ENCODE assay signal across 13 mouse cellular contexts in the genomic region with DNA sequence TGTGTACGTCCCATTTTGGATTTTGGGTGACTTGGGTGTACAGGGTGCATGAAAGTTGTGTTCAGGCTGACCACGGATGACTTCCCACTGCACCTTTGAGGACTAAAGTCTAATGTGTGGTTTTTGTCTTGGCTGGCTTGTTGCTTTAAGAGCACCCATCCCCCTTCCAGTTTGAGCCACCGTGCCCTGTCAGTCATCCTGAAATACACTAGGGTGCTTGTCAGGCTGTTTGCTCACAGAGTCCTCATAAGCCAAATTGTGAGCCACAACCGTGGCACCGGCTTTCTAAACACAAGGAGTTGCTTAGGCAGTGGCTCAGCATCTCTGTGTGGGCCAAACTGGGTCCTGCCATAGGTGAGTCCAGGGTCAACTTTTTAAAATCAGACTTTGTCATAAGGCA. TPM values are rescaled to one million over a fixed set of nuclear protein-coding genes. Genes with fewer than 3 reads are reported as not detected.
DNase-seq lines count a peak whose midpoint lies in the region; ATAC-seq lines count a peak whose summit lies in the region.
"Had no signal": no experiment of that assay in that cellular context is flagged by ENCODE, and none has a peak within 500 bp of the region (broad histone marks: within the 10 kb centered on the region; RNA-seq: fewer than 3 reads in every experiment).

No protein-coding gene starts in this region.

- no peak for ATAC-seq in granulocyte monocyte progenitor cell, adult 5-6 weeks (replicated peaks; ENCODE audit: poor library complexity, severe bottlenecking)
- ATAC-seq: hindbrain, postnatal 0 days had no signal

- intact Hi-C loops in heart, postnatal 25 days (cut with DNase I), result no loop called here
- intact Hi-C loops in heart, postnatal 36 days (cut with DNase I), result no loop called here

- DNase-seq in heart, adult 11 months, result peak; percentile 93
- no peak for DNase-seq in heart, postnatal 25 days (ENCODE audit: low spot score)
- peak; percentile 18 for DNase-seq in fibroblast of lung, adult 2 months (ENCODE audit: low read depth)
- DNase-seq in heart, adult 8-10 months (ENCODE audit: low spot score), result peak; percentile 33
- DNase-seq in heart, postnatal 36 days, result peak; percentile 15 to 20
- no peak for DNase-seq in kidney, postnatal 14 days
- DNase-seq: right cerebral cortex, postnatal 25 days; thymus, postnatal 4 days had no signal

RNA-seq across cellular contexts. Expression of gene Ctnna3, which starts 50.2 kb away (rescaled TPM):
- 10 to 100 TPM; 53.1 to 57.2 TPM for total RNA-seq in heart, postnatal 25 days (2021)
- total RNA-seq in heart, adult 8-10 months (2022), result 10 to 100 TPM; 52.0 to 66.8 (median 54.9) TPM
- total RNA-seq in heart, postnatal 36 days (2021), result 10 to 100 TPM; 52.9 to 58.5 TPM
- not detected in 2 replicates for total RNA-seq in granulocyte monocyte progenitor cell, adult 5-6 weeks (2014; fragmentation: Nextera tagmentation)
- total RNA-seq in granulocyte monocyte progenitor cell, adult 5-6 weeks (2017), result not detected in 2 replicates
- total RNA-seq: common myeloid progenitor, adult 5-6 weeks had no signal

RNA-seq across cellular contexts. Expression of gene Gm7075, which starts 58.5 kb away (rescaled TPM):
- total RNA-seq in heart, postnatal 25 days (2021), result not detected
- total RNA-seq in heart, adult 8-10 months (2022), result not detected
- total RNA-seq in heart, postnatal 36 days (2021), result not detected
- total RNA-seq in granulocyte monocyte progenitor cell, adult 5-6 weeks (2014; fragmentation: Nextera tagmentation), result not detected in 2 replicates
- total RNA-seq in granulocyte monocyte progenitor cell, adult 5-6 weeks (2017), result not detected in 2 replicates
- total RNA-seq: adrenal gland, postnatal 4 days; common myeloid progenitor, adult 5-6 weeks; hindbrain, postnatal 0 days; left cerebral cortex, postnatal 25 days had no signal

Comparison
In these comparisons a context has a peak if more than half of its experiments do, and no peak if none do; other contexts are left out.
1. DNase-seq: peak in heart, adult 11 months (single experiment), fibroblast of lung, adult 2 months (single experiment), heart, adult 8-10 months (single experiment) and heart, postnatal 36 days (2 of 2); none in heart, postnatal 25 days (single experiment) and kidney, postnatal 14 days (single experiment).
2. RNA of gene Ctnna3, which starts 50.2 kb away (total RNA-seq): 52.9 to 58.5 TPM in heart, postnatal 36 days, 53.1 to 57.2 TPM in heart, postnatal 25 days and 52.0 to 66.8 TPM in heart, adult 8-10 months; not detected in granulocyte monocyte progenitor cell, adult 5-6 weeks; every median in the first group is over 10 times any median in the second.